30 mouse cellular contexts compared by ENCODE assay signal in genomic region chr10:123597059-123597458, GRCm38 (mm10).
A peak's percentile ranks its signal among the peaks of the same experiment; 100 is the strongest.
DNase-seq lines count a peak whose midpoint lies in the region; ATAC-seq lines count a peak whose summit lies in the region.
"Had no signal": no experiment of that assay in that cellular context is flagged by ENCODE, and none has a peak within 500 bp of the region (broad histone marks: within the 10 kb centered on the region; RNA-seq: fewer than 3 reads in every experiment).

No protein-coding gene starts in this region.

- no peaks in the 10 kb centered on the region for H3K4me1 ChIP-seq in forebrain, embryonic 12.5 days
- H3K4me1 ChIP-seq in forebrain, embryonic 13.5 days, result peaks cover 4% of the 10 kb centered on the region
- H3K4me1 ChIP-seq: embryonic facial prominence, embryonic 13.5 days had no signal

- no peak overlapping the region for H3K9ac ChIP-seq in forebrain, embryonic 12.5 days
- H3K9ac ChIP-seq in forebrain, embryonic 13.5 days, result no peak overlapping the region
- H3K9ac ChIP-seq: embryonic facial prominence, embryonic 13.5 days; forebrain, embryonic 15.5 days; heart, embryonic 13.5 days; hindbrain, embryonic 14.5 days had no signal

- no peaks in the 10 kb centered on the region for H3K36me3 ChIP-seq in forebrain, embryonic 12.5 days (replicated peaks)
- no peaks in the 10 kb centered on the region for H3K36me3 ChIP-seq in forebrain, embryonic 13.5 days (ENCODE audit: poor library complexity, severe bottlenecking)
- H3K36me3 ChIP-seq: embryonic facial prominence, embryonic 10.5 days; embryonic facial prominence, embryonic 13.5 days; forebrain, embryonic 15.5 days; heart, embryonic 10.5 days; heart, embryonic 13.5 days had no signal

- no peak overlapping the region for H3K27ac ChIP-seq in forebrain, embryonic 12.5 days
- H3K27ac ChIP-seq in forebrain, embryonic 13.5 days, result no peak overlapping the region
- H3K27ac ChIP-seq: embryonic facial prominence, embryonic 10.5 days; embryonic facial prominence, embryonic 13.5 days; forebrain, embryonic 15.5 days; heart, adult 2 months; heart, embryonic 10.5 days; heart, embryonic 13.5 days; hindbrain, embryonic 14.5 days; hindbrain, postnatal 0 days had no signal

- peak; percentile 21 for DNase-seq in retina, postnatal 1 day
- DNase-seq in retina, embryonic 14.5 days (ENCODE audit: low spot score), result no peak
- peak; percentile 2 for DNase-seq in ZHBTc4 (ENCODE audit: low read depth, low spot score)
- DNase-seq in testis, postnatal 14 days (ENCODE audit: low spot score), result no peak
- DNase-seq in spleen, postnatal 10 days (ENCODE audit: low spot score in 2 of 2), result no peak
- DNase-seq: adrenal gland, adult 2 months; adrenal gland, postnatal 14 days; B cell, adult 2 months; cerebellum, adult 11-12 months; cerebellum, adult 8-10 months; cerebellum, postnatal 10 days; cerebellum, postnatal 36 days; embryo, embryonic 11 days; gastrocnemius, postnatal 10 days; gastrocnemius, postnatal 36 days; heart, adult 2 months; heart, postnatal 14 days; heart, postnatal 4 days had no signal

- no peak overlapping the region for H3K4me2 ChIP-seq in forebrain, embryonic 12.5 days
- no peak overlapping the region for H3K4me2 ChIP-seq in forebrain, embryonic 13.5 days
- H3K4me2 ChIP-seq: embryonic facial prominence, embryonic 13.5 days; forebrain, embryonic 15.5 days; heart, embryonic 13.5 days; hindbrain, embryonic 14.5 days had no signal

- H3K27me3 ChIP-seq in forebrain, embryonic 12.5 days, result no peaks in the 10 kb centered on the region
- no peaks in the 10 kb centered on the region for H3K27me3 ChIP-seq in forebrain, embryonic 13.5 days
- H3K27me3 ChIP-seq: CH12.LX; embryonic facial prominence, embryonic 13.5 days; forebrain, embryonic 15.5 days; heart, embryonic 13.5 days had no signal

- H3K4me3 ChIP-seq in forebrain, embryonic 12.5 days (replicated peaks), result no peak overlapping the region
- no peak overlapping the region for H3K4me3 ChIP-seq in forebrain, embryonic 13.5 days
- H3K4me3 ChIP-seq: embryonic facial prominence, embryonic 10.5 days; embryonic facial prominence, embryonic 13.5 days; erythroblast, embryonic 14.5 days; forebrain, embryonic 15.5 days; heart, adult 2 months; heart, embryonic 10.5 days; heart, embryonic 13.5 days had no signal

- H3K9me3 ChIP-seq in forebrain, embryonic 12.5 days, result no peaks in the 10 kb centered on the region
- no peaks in the 10 kb centered on the region for H3K9me3 ChIP-seq in forebrain, embryonic 13.5 days (replicated peaks)
- H3K9me3 ChIP-seq: embryonic facial prominence, embryonic 10.5 days; embryonic facial prominence, embryonic 13.5 days; forebrain, embryonic 15.5 days; heart, embryonic 10.5 days; heart, embryonic 13.5 days had no signal

- peak; percentile 49; the same call in 1 of the 2 replicates for ATAC-seq in forebrain, embryonic 12.5 days (ENCODE audit: low FRiP score)
- ATAC-seq in forebrain, embryonic 13.5 days, result no peak; the same call in 1 of the 2 replicates
- ATAC-seq: forebrain, embryonic 15.5 days; hindbrain, postnatal 0 days; inflammation-experienced regulatory T-cells, adult 6 months had no signal

- 52% methylated on average over 3 of the region's 3 CpGs for WGBS in forebrain, embryonic 12.5 days
- 48% methylated on average over 3 of the region's 3 CpGs for WGBS in forebrain, embryonic 13.5 days

Comparison
In these comparisons a context has a peak if more than half of its experiments do, and no peak if none do; other contexts are left out.
1. DNase-seq: peak in retina, postnatal 1 day (single experiment) and ZHBTc4 (single experiment); none in retina, embryonic 14.5 days (single experiment), testis, postnatal 14 days (single experiment) and spleen, postnatal 10 days (0 of 2).